Mouse (Mus musculus): ENCODE results near the gene Ltb4r2. TPM values are rescaled to one million over a fixed set of nuclear protein-coding genes. Genes with fewer than 3 reads are reported as not detected.
A peak's percentile ranks its signal among the peaks of the same experiment; 100 is the strongest.

The Ltb4r2 gene
- polyA plus RNA-seq (2014; fragmentation: Nextera tagmentation; extraction: Ambion mirVana): 0.24 and 0.27 TPM in 2 replicates

- peaks cover 21% of the 10 kb centered on the region for H3K27me3 ChIP-seq (ENCODE audit: control insufficient read depth, insufficient read depth, low read length)
- H3K4me1 ChIP-seq (ENCODE audit: control insufficient read depth in 2 of 2, insufficient read depth in 2 of 2, low read length in 2 of 2): peaks cover 22 to 29% of the 10 kb centered on the region in 2 experiments
- H3K9ac ChIP-seq (ENCODE audit: low read length): peak within 1 kb of the TSS; percentile 78
- 71% methylated on average over 6 of the region's 6 CpGs for WGBS
- peaks cover 2% of the 10 kb centered on the region; the same call in 1 of the 2 replicates for H3K36me3 ChIP-seq (ENCODE audit: control insufficient read depth, insufficient read depth, low read length)
- no peaks in the 10 kb centered on the region for H3K9me3 ChIP-seq (ENCODE audit: control insufficient read depth, low read length)
- 0 out of 4 replicates have a peak within 1 kb of the TSS, but pooled peaks of 1 of the 2 experiments have one; percentile 36 for H3K27ac ChIP-seq (replicated peaks in 1 of 2; ENCODE audit: control insufficient read depth in 1 of 2, insufficient read depth in 1 of 2, low read depth in 2 of 2, low read length in 2 of 2)
- peak within 1 kb of the TSS; percentile 48 to 54 for H3K4me3 ChIP-seq (ENCODE audit: control insufficient read depth in 1 of 2, insufficient read depth in 1 of 2, low read depth in 1 of 2, low read length in 2 of 2)
- peak within 1 kb of the TSS; percentile 99 for H3K4me2 ChIP-seq (ENCODE audit: low read length)
- ATAC-seq (ENCODE audit: insufficient number of reproducible peaks, insufficient read depth, low FRiP score, low read depth): no peak
Measured at GRCm38 (mm10) chr14:55761163-55761562, at the start of gene Ltb4r2. TSS of gene Ltb4r2 (plus strand) at chr14:55761428.

- no peak for ATAC-seq (ENCODE audit: insufficient number of reproducible peaks, insufficient read depth, low FRiP score, low read depth)
- Histone ChIP-seq H3K4me1 (ENCODE audit: control insufficient read depth in 2 of 2, insufficient read depth in 2 of 2, low read length in 2 of 2) (peaks cover 5 to 11% of the 10 kb centered on the region in 2 experiments; a peak in 2 of 4 replicates), H3K27me3 (ENCODE audit: control insufficient read depth, insufficient read depth, low read length) (peaks cover 23% of the 10 kb centered on the region; the same call in 1 of the 2 replicates), H3K36me3 (ENCODE audit: control insufficient read depth, insufficient read depth, low read length) (peaks cover 5% of the 10 kb centered on the region), H3K27ac (replicated peaks in 1 of 2; ENCODE audit: control insufficient read depth in 1 of 2, insufficient read depth in 1 of 2, low read depth in 2 of 2, low read length in 2 of 2) (no peak overlapping the region), H3K4me2 (ENCODE audit: low read length) (no peak overlapping the region), H3K9ac (ENCODE audit: low read length) (no peak overlapping the region), H3K9me3 (ENCODE audit: control insufficient read depth, low read length) (no peaks in the 10 kb centered on the region), H3K4me3 (ENCODE audit: control insufficient read depth in 1 of 2, insufficient read depth in 1 of 2, low read depth in 1 of 2, low read length in 2 of 2) (no peak overlapping the region)
- 71% methylated on average over 7 of the region's 7 CpGs for WGBS
Measured at GRCm38 (mm10) chr14:55711786-55712185, 49.4 kb upstream of the Ltb4r2 start.

- Histone ChIP-seq H3K9ac (ENCODE audit: low read length) (no peak overlapping the region; the same call in 1 of the 2 replicates), H3K4me3 (ENCODE audit: control insufficient read depth in 1 of 2, insufficient read depth in 1 of 2, low read depth in 1 of 2, low read length in 2 of 2) (peak overlapping the region; percentile 12 to 26; a peak in 2 of 4 replicates), H3K9me3 (ENCODE audit: control insufficient read depth, low read length) (no peaks in the 10 kb centered on the region), H3K36me3 (ENCODE audit: control insufficient read depth, insufficient read depth, low read length) (peaks cover 17% of the 10 kb centered on the region), H3K27me3 (ENCODE audit: control insufficient read depth, insufficient read depth, low read length) (peaks cover 23% of the 10 kb centered on the region; the same call in 1 of the 2 replicates), H3K4me1 (ENCODE audit: control insufficient read depth in 2 of 2, insufficient read depth in 2 of 2, low read length in 2 of 2) (peaks cover 5 to 11% of the 10 kb centered on the region in 2 experiments; a peak in 2 of 4 replicates), H3K4me2 (ENCODE audit: low read length) (peak overlapping the region; percentile 58), H3K27ac (replicated peaks in 1 of 2; ENCODE audit: control insufficient read depth in 1 of 2, insufficient read depth in 1 of 2, low read depth in 2 of 2, low read length in 2 of 2) (no peak overlapping the region)
- no peak for ATAC-seq (ENCODE audit: insufficient number of reproducible peaks, insufficient read depth, low FRiP score, low read depth)
- WGBS: 13% methylated on average over 25 of the region's 25 CpGs
Measured at GRCm38 (mm10) chr14:55713007-55713728, 48.1 kb upstream of the Ltb4r2 start.

GRCm38 (mm10) chr14:55713729-55714122 lies 47.5 kb upstream of the Ltb4r2 start, which contains the start of gene Tgm1:
TSS of gene Tgm1 (minus strand) at chr14:55713926.
- Histone ChIP-seq H3K4me2 (ENCODE audit: low read length) (peak within 1 kb of the TSS; percentile 58), H3K4me3 (ENCODE audit: control insufficient read depth in 1 of 2, insufficient read depth in 1 of 2, low read depth in 1 of 2, low read length in 2 of 2) (peak within 1 kb of the TSS; percentile 12 to 26; a peak in 2 of 4 replicates), H3K9ac (ENCODE audit: low read length) (no peak within 1 kb of the TSS; the same call in 1 of the 2 replicates), H3K27me3 (ENCODE audit: control insufficient read depth, insufficient read depth, low read length) (peaks cover 23% of the 10 kb centered on the region; the same call in 1 of the 2 replicates), H3K4me1 (ENCODE audit: control insufficient read depth in 2 of 2, insufficient read depth in 2 of 2, low read length in 2 of 2) (peaks cover 5 to 11% of the 10 kb centered on the region in 2 experiments; a peak in 2 of 4 replicates), H3K9me3 (ENCODE audit: control insufficient read depth, low read length) (no peaks in the 10 kb centered on the region), H3K27ac (replicated peaks in 1 of 2; ENCODE audit: control insufficient read depth in 1 of 2, insufficient read depth in 1 of 2, low read depth in 2 of 2, low read length in 2 of 2) (no peak within 1 kb of the TSS), H3K36me3 (ENCODE audit: control insufficient read depth, insufficient read depth, low read length) (peaks cover 22% of the 10 kb centered on the region)
- ATAC-seq (ENCODE audit: insufficient number of reproducible peaks, insufficient read depth, low FRiP score, low read depth): no peak
- WGBS: 22% methylated on average over 4 of the region's 4 CpGs

GRCm38 (mm10) chr14:55714893-55715292 lies 46.3 kb upstream of the Ltb4r2 start:
- Histone ChIP-seq H3K4me1 (ENCODE audit: control insufficient read depth in 2 of 2, insufficient read depth in 2 of 2, low read length in 2 of 2) (peaks cover 5 to 11% of the 10 kb centered on the region in 2 experiments; a peak in 2 of 4 replicates), H3K36me3 (ENCODE audit: control insufficient read depth, insufficient read depth, low read length) (peaks cover 34% of the 10 kb centered on the region), H3K9me3 (ENCODE audit: control insufficient read depth, low read length) (no peaks in the 10 kb centered on the region), H3K27me3 (ENCODE audit: control insufficient read depth, insufficient read depth, low read length) (peaks cover 23% of the 10 kb centered on the region; the same call in 1 of the 2 replicates), H3K27ac (replicated peaks in 1 of 2; ENCODE audit: control insufficient read depth in 1 of 2, insufficient read depth in 1 of 2, low read depth in 2 of 2, low read length in 2 of 2) (no peak overlapping the region), H3K4me3 (ENCODE audit: control insufficient read depth in 1 of 2, insufficient read depth in 1 of 2, low read depth in 1 of 2, low read length in 2 of 2) (no peak overlapping the region), H3K9ac (ENCODE audit: low read length) (no peak overlapping the region), H3K4me2 (ENCODE audit: low read length) (no peak overlapping the region)
- WGBS: 37% methylated on average over 6 of the region's 6 CpGs
- no peak for ATAC-seq (ENCODE audit: insufficient number of reproducible peaks, insufficient read depth, low FRiP score, low read depth)

GRCm38 (mm10) chr14:55716271-55716670 lies 45.0 kb upstream of the Ltb4r2 start:
- WGBS: 92% methylated on average over 6 of the region's 6 CpGs
- no peak for ATAC-seq (ENCODE audit: insufficient number of reproducible peaks, insufficient read depth, low FRiP score, low read depth)

GRCm38 (mm10) chr14:55716884-55717283 lies 44.3 kb upstream of the Ltb4r2 start:
- H3K4me3 ChIP-seq (ENCODE audit: control insufficient read depth in 1 of 2, insufficient read depth in 1 of 2, low read depth in 1 of 2, low read length in 2 of 2): no peak overlapping the region
- H3K9ac ChIP-seq (ENCODE audit: low read length): no peak overlapping the region
- H3K36me3 ChIP-seq (ENCODE audit: control insufficient read depth, insufficient read depth, low read length): peaks cover 36% of the 10 kb centered on the region
- no peaks in the 10 kb centered on the region for H3K9me3 ChIP-seq (ENCODE audit: control insufficient read depth, low read length)
- peaks cover 5 to 11% of the 10 kb centered on the region in 2 experiments; a peak in 2 of 4 replicates for H3K4me1 ChIP-seq (ENCODE audit: control insufficient read depth in 2 of 2, insufficient read depth in 2 of 2, low read length in 2 of 2)
- WGBS: 69% methylated on average over 8 of the region's 8 CpGs
- H3K27ac ChIP-seq (replicated peaks in 1 of 2; ENCODE audit: control insufficient read depth in 1 of 2, insufficient read depth in 1 of 2, low read depth in 2 of 2, low read length in 2 of 2): no peak overlapping the region
- H3K27me3 ChIP-seq (ENCODE audit: control insufficient read depth, insufficient read depth, low read length): peaks cover 17% of the 10 kb centered on the region; the same call in 1 of the 2 replicates
- ATAC-seq (ENCODE audit: insufficient number of reproducible peaks, insufficient read depth, low FRiP score, low read depth): no peak
- H3K4me2 ChIP-seq (ENCODE audit: low read length): no peak overlapping the region

More at GRCm38 (mm10) chr14:55716271-55716670, 45.0 kb upstream of the Ltb4r2 start:
- Histone ChIP-seq H3K9ac (ENCODE audit: low read length) (no peak overlapping the region), H3K4me2 (ENCODE audit: low read length) (no peak overlapping the region), H3K27me3 (ENCODE audit: control insufficient read depth, insufficient read depth, low read length) (peaks cover 23% of the 10 kb centered on the region; the same call in 1 of the 2 replicates), H3K36me3 (ENCODE audit: control insufficient read depth, insufficient read depth, low read length) (peaks cover 36% of the 10 kb centered on the region), H3K27ac (replicated peaks in 1 of 2; ENCODE audit: control insufficient read depth in 1 of 2, insufficient read depth in 1 of 2, low read depth in 2 of 2, low read length in 2 of 2) (no peak overlapping the region), H3K4me3 (ENCODE audit: control insufficient read depth in 1 of 2, insufficient read depth in 1 of 2, low read depth in 1 of 2, low read length in 2 of 2) (no peak overlapping the region), H3K9me3 (ENCODE audit: control insufficient read depth, low read length) (no peaks in the 10 kb centered on the region), H3K4me1 (ENCODE audit: control insufficient read depth in 2 of 2, insufficient read depth in 2 of 2, low read length in 2 of 2) (peaks cover 5 to 11% of the 10 kb centered on the region in 2 experiments; a peak in 2 of 4 replicates)
